Mouse (Mus musculus): Measurements from ENCODE around the gene Rpap2. TPM values are rescaled to one million over a fixed set of nuclear protein-coding genes. Genes with fewer than 3 reads are reported as not detected.
A peak's percentile ranks its signal among the peaks of the same experiment; 100 is the strongest.

Rpap2 gene
- 12.8 and 16.6 TPM in 2 replicates for polyA plus RNA-seq (2014; fragmentation: Nextera tagmentation; extraction: Ambion mirVana)

GRCm38 (mm10) chr5:107597301-107598077 is at the start of gene Rpap2, which contains the start of gene Glmn:
TSS of gene Rpap2 (plus strand) at chr5:107597373.
TSS of gene Glmn (minus strand) at chr5:107597888.
- H3K9me3 ChIP-seq (replicated peaks; ENCODE audit: control insufficient read depth, low read length): no peaks in the 10 kb centered on the region
- peak within 1 kb of the TSS; percentile 47 for H3K27ac ChIP-seq (ENCODE audit: low read depth, low read length)
- H3K4me2 ChIP-seq: peak within 1 kb of the TSS; percentile 80
- peak; percentile 96 for ATAC-seq (replicated peaks; ENCODE audit: insufficient number of reproducible peaks, low FRiP score, low TSS enrichment)
- peaks cover 5% of the 10 kb centered on the region for H3K36me3 ChIP-seq (ENCODE audit: control insufficient read depth, insufficient read depth, low read length)
- no peaks in the 10 kb centered on the region for H3K4me1 ChIP-seq (ENCODE audit: control insufficient read depth, insufficient read depth, low read length)
- peak within 1 kb of the TSS; percentile 81 for H3K9ac ChIP-seq (ENCODE audit: low read depth, low read length)
- H3K27me3 ChIP-seq (ENCODE audit: control insufficient read depth, insufficient read depth, low read length): no peaks in the 10 kb centered on the region
- WGBS (ENCODE audit: insufficient replicate concordance): under 1% methylated on average over 58 of the region's 64 CpGs
- H3K4me3 ChIP-seq (ENCODE audit: low read depth, low read length): peak within 1 kb of the TSS; percentile 50

- no peak for ATAC-seq (replicated peaks; ENCODE audit: insufficient number of reproducible peaks, low FRiP score, low TSS enrichment)
- H3K9ac ChIP-seq (ENCODE audit: low read depth, low read length): no peak overlapping the region
- no peak overlapping the region for H3K4me3 ChIP-seq (ENCODE audit: low read depth, low read length)
- 72% methylated on average over 3 of the region's 3 CpGs for WGBS (ENCODE audit: insufficient replicate concordance)
- peaks cover 4% of the 10 kb centered on the region; the same call in 1 of the 2 replicates for H3K36me3 ChIP-seq (ENCODE audit: control insufficient read depth, insufficient read depth, low read length)
- no peaks in the 10 kb centered on the region for H3K27me3 ChIP-seq (ENCODE audit: control insufficient read depth, insufficient read depth, low read length)
- H3K9me3 ChIP-seq (replicated peaks; ENCODE audit: control insufficient read depth, low read length): no peaks in the 10 kb centered on the region
- no peak overlapping the region for H3K4me2 ChIP-seq
- H3K4me1 ChIP-seq (ENCODE audit: control insufficient read depth, insufficient read depth, low read length): no peaks in the 10 kb centered on the region
- no peak overlapping the region for H3K27ac ChIP-seq (ENCODE audit: low read depth, low read length)
Observed at GRCm38 (mm10) chr5:107547955-107548354, 49.2 kb upstream of the Rpap2 start.

GRCm38 (mm10) chr5:107548444-107548843 is 48.7 kb upstream of the Rpap2 start:
- WGBS (ENCODE audit: insufficient replicate concordance): 89% methylated on average over 3 of the region's 3 CpGs
- no peak overlapping the region for H3K4me2 ChIP-seq
- no peak for ATAC-seq (replicated peaks; ENCODE audit: insufficient number of reproducible peaks, low FRiP score, low TSS enrichment)

GRCm38 (mm10) chr5:107554336-107554735 is 42.8 kb upstream of the Rpap2 start:
- Histone ChIP-seq H3K4me3 (ENCODE audit: low read depth, low read length) (no peak overlapping the region), H3K4me1 (ENCODE audit: control insufficient read depth, insufficient read depth, low read length) (no peaks in the 10 kb centered on the region), H3K27ac (ENCODE audit: low read depth, low read length) (no peak overlapping the region), H3K9ac (ENCODE audit: low read depth, low read length) (no peak overlapping the region), H3K4me2 (no peak overlapping the region), H3K9me3 (replicated peaks; ENCODE audit: control insufficient read depth, low read length) (no peaks in the 10 kb centered on the region), H3K36me3 (ENCODE audit: control insufficient read depth, insufficient read depth, low read length) (peaks cover 2% of the 10 kb centered on the region; the same call in 1 of the 2 replicates), H3K27me3 (ENCODE audit: control insufficient read depth, insufficient read depth, low read length) (no peaks in the 10 kb centered on the region)
- no peak for ATAC-seq (replicated peaks; ENCODE audit: insufficient number of reproducible peaks, low FRiP score, low TSS enrichment)
- 70% methylated on average over 5 of the region's 5 CpGs for WGBS (ENCODE audit: insufficient replicate concordance)

More at GRCm38 (mm10) chr5:107548444-107548843, 48.7 kb upstream of the Rpap2 start:
- Histone ChIP-seq H3K36me3 (ENCODE audit: control insufficient read depth, insufficient read depth, low read length) (peaks cover 4% of the 10 kb centered on the region; the same call in 1 of the 2 replicates), H3K9ac (ENCODE audit: low read depth, low read length) (no peak overlapping the region), H3K9me3 (replicated peaks; ENCODE audit: control insufficient read depth, low read length) (no peaks in the 10 kb centered on the region), H3K4me1 (ENCODE audit: control insufficient read depth, insufficient read depth, low read length) (no peaks in the 10 kb centered on the region), H3K4me3 (ENCODE audit: low read depth, low read length) (no peak overlapping the region), H3K27ac (ENCODE audit: low read depth, low read length) (no peak overlapping the region), H3K27me3 (ENCODE audit: control insufficient read depth, insufficient read depth, low read length) (no peaks in the 10 kb centered on the region)

- H3K4me3 ChIP-seq (ENCODE audit: low read depth, low read length): no peak overlapping the region
- no peak for ATAC-seq (replicated peaks; ENCODE audit: insufficient number of reproducible peaks, low FRiP score, low TSS enrichment)
Observed at GRCm38 (mm10) chr5:107556969-107557368, 40.2 kb upstream of the Rpap2 start.

GRCm38 (mm10) chr5:107569148-107569547 is 28.0 kb upstream of the Rpap2 start:
- H3K9me3 ChIP-seq (replicated peaks; ENCODE audit: control insufficient read depth, low read length): no peaks in the 10 kb centered on the region
- H3K9ac ChIP-seq (ENCODE audit: low read depth, low read length): no peak overlapping the region
- no peak overlapping the region for H3K4me2 ChIP-seq
- 97% methylated on average over 9 of the region's 9 CpGs for WGBS (ENCODE audit: insufficient replicate concordance)
- no peak overlapping the region for H3K27ac ChIP-seq (ENCODE audit: low read depth, low read length)
- H3K36me3 ChIP-seq (ENCODE audit: control insufficient read depth, insufficient read depth, low read length): peaks cover 21% of the 10 kb centered on the region
- H3K4me3 ChIP-seq (ENCODE audit: low read depth, low read length): no peak overlapping the region
- H3K27me3 ChIP-seq (ENCODE audit: control insufficient read depth, insufficient read depth, low read length): no peaks in the 10 kb centered on the region
- H3K4me1 ChIP-seq (ENCODE audit: control insufficient read depth, insufficient read depth, low read length): no peaks in the 10 kb centered on the region
- ATAC-seq (replicated peaks; ENCODE audit: insufficient number of reproducible peaks, low FRiP score, low TSS enrichment): no peak

More at GRCm38 (mm10) chr5:107556969-107557368, 40.2 kb upstream of the Rpap2 start:
- peaks cover 7% of the 10 kb centered on the region; the same call in 1 of the 2 replicates for H3K36me3 ChIP-seq (ENCODE audit: control insufficient read depth, insufficient read depth, low read length)
- H3K27ac ChIP-seq (ENCODE audit: low read depth, low read length): no peak overlapping the region
- WGBS (ENCODE audit: insufficient replicate concordance): 73% methylated on average over 3 of the region's 3 CpGs
- no peak overlapping the region for H3K9ac ChIP-seq (ENCODE audit: low read depth, low read length)
- no peaks in the 10 kb centered on the region for H3K4me1 ChIP-seq (ENCODE audit: control insufficient read depth, insufficient read depth, low read length)
- H3K9me3 ChIP-seq (replicated peaks; ENCODE audit: control insufficient read depth, low read length): no peaks in the 10 kb centered on the region
- no peak overlapping the region for H3K4me2 ChIP-seq
- no peaks in the 10 kb centered on the region for H3K27me3 ChIP-seq (ENCODE audit: control insufficient read depth, insufficient read depth, low read length)

- no peaks in the 10 kb centered on the region for H3K9me3 ChIP-seq (replicated peaks; ENCODE audit: control insufficient read depth, low read length)
- H3K27me3 ChIP-seq (ENCODE audit: control insufficient read depth, insufficient read depth, low read length): no peaks in the 10 kb centered on the region
- peak overlapping the region; percentile 80 for H3K4me2 ChIP-seq
- H3K9ac ChIP-seq (ENCODE audit: low read depth, low read length): no peak overlapping the region
- H3K4me3 ChIP-seq (ENCODE audit: low read depth, low read length): peak overlapping the region; percentile 50
- H3K27ac ChIP-seq (ENCODE audit: low read depth, low read length): no peak overlapping the region
- no peaks in the 10 kb centered on the region for H3K4me1 ChIP-seq (ENCODE audit: control insufficient read depth, insufficient read depth, low read length)
- peaks cover 7% of the 10 kb centered on the region for H3K36me3 ChIP-seq (ENCODE audit: control insufficient read depth, insufficient read depth, low read length)
- WGBS (ENCODE audit: insufficient replicate concordance): 25% methylated on average over 4 of the region's 4 CpGs
- no peak for ATAC-seq (replicated peaks; ENCODE audit: insufficient number of reproducible peaks, low FRiP score, low TSS enrichment)
Observed at GRCm38 (mm10) chr5:107598380-107598779, 1.2 kb downstream of the Rpap2 start.

GRCm38 (mm10) chr5:107611224-107611623 is 14.1 kb downstream of the Rpap2 start:
- Histone ChIP-seq H3K9ac (ENCODE audit: low read depth, low read length) (no peak overlapping the region), H3K36me3 (ENCODE audit: control insufficient read depth, insufficient read depth, low read length) (no peaks in the 10 kb centered on the region; the same call in 1 of the 2 replicates)
- WGBS (ENCODE audit: insufficient replicate concordance): 1% methylated on average over 2 of the region's 2 CpGs

More at GRCm38 (mm10) chr5:107611224-107611623, 14.1 kb downstream of the Rpap2 start:
- no peak for ATAC-seq (replicated peaks; ENCODE audit: insufficient number of reproducible peaks, low FRiP score, low TSS enrichment)
- H3K9me3 ChIP-seq (replicated peaks; ENCODE audit: control insufficient read depth, low read length): no peaks in the 10 kb centered on the region
- H3K4me1 ChIP-seq (ENCODE audit: control insufficient read depth, insufficient read depth, low read length): no peaks in the 10 kb centered on the region
- H3K27ac ChIP-seq (ENCODE audit: low read depth, low read length): no peak overlapping the region
- H3K4me3 ChIP-seq (ENCODE audit: low read depth, low read length): no peak overlapping the region
- H3K4me2 ChIP-seq: no peak overlapping the region
- H3K27me3 ChIP-seq (ENCODE audit: control insufficient read depth, insufficient read depth, low read length): no peaks in the 10 kb centered on the region

Measured in heart, embryonic 11.5 days (tissue).